Mouse (Mus musculus) MEL (cell line): Measurements from ENCODE around the gene Zmiz1. TPM values are rescaled to one million over a fixed set of nuclear protein-coding genes. Genes with fewer than 3 reads are reported as not detected.

Experiments used
- DNase-seq: peaks from one replicate; pipeline ENCODE4 v3.0.0; 2011; ENCODE audit warnings: low read depth, low spot score
- H3K27ac ChIP-seq: 2 replicates; pipeline ENCODE4 v1.5.1; 2012; ENCODE audit warnings: low read depth, mild to moderate bottlenecking, control low read depth, low read length, moderate library complexity; ENCODE audit not compliant: control insufficient read depth
- H3K27me3 ChIP-seq, 2 experiments: fragments of 150-350 bp in 1 of 2; sonication (generic) in 1 of 2; 2 replicates each; pipeline ENCODE4 v1.6.1; 2012; ENCODE audit warnings: low read length in 2 of 2, mild to moderate bottlenecking in 2 of 2, improper control_type of control experiment in 1 of 2, moderate library complexity in 1 of 2; ENCODE audit not compliant: insufficient read depth in 2 of 2, control insufficient read depth in 1 of 2
- H3K36me3 ChIP-seq, 2 experiments: 2 replicates each; pipeline ENCODE4 v1.6.1; 2012 to 2014; ENCODE audit warnings: low read length in 2 of 2, improper control_type of control experiment in 1 of 2, inconsistent platforms in 1 of 2, mild to moderate bottlenecking in 1 of 2; ENCODE audit not compliant: insufficient read depth in 2 of 2, control insufficient read depth in 1 of 2
- H3K4me1 ChIP-seq, 2 experiments: fragments of 150-350 bp in 1 of 2; sonication (generic) in 1 of 2; 2 replicates each; pipeline ENCODE4 v1.6.1; 2012; ENCODE audit warnings: low read length in 2 of 2, improper control_type of control experiment in 1 of 2, mild to moderate bottlenecking in 1 of 2; ENCODE audit not compliant: insufficient read depth in 2 of 2, control insufficient read depth in 1 of 2
- H3K4me3 ChIP-seq, 2 experiments: fragments of 150-350 bp in 1 of 2; sonication (generic) in 1 of 2; 2 replicates each; pipeline ENCODE4 v1.5.1; 2012; ENCODE audit warnings: low read depth in 2 of 2, low read length in 2 of 2, mild to moderate bottlenecking in 2 of 2, moderate library complexity in 2 of 2, control low read depth in 1 of 2, improper control_type of control experiment in 1 of 2; ENCODE audit not compliant: control insufficient read depth in 1 of 2, insufficient read depth in 1 of 2
- H3K79me2 ChIP-seq: 2 replicates; pipeline ENCODE4 v1.6.1; 2012; ENCODE audit warnings: mild to moderate bottlenecking, low read length, moderate library complexity; ENCODE audit not compliant: control insufficient read depth, poor library complexity, insufficient read depth
- H3K9ac ChIP-seq: 2 replicates; pipeline ENCODE4 v1.6.1; 2012; ENCODE audit warnings: low read depth, mild to moderate bottlenecking, control low read depth, low read length, moderate library complexity; ENCODE audit not compliant: control insufficient read depth, poor library complexity, severe bottlenecking
- H3K9me3 ChIP-seq: fragments of 150-350 bp; sonication (generic); replicated peaks from 2 replicates; pipeline ENCODE4 v1.6.1; 2012; ENCODE audit warnings: mild to moderate bottlenecking, low read length, improper control_type of control experiment, moderate library complexity; ENCODE audit not compliant: insufficient read depth
- CHD1 ChIP-seq: IDR thresholded peaks from 2 replicates; pipeline ENCODE4 v1.6.1; 2012; ENCODE audit warnings: low read depth, mild to moderate bottlenecking, inconsistent platforms, low read length, improper control_type of control experiment
- EP300 ChIP-seq, 2 experiments: IDR thresholded peaks; 2 replicates each; pipeline ENCODE4 v1.6.1; 2011; ENCODE audit warnings: improper control_type of control experiment in 2 of 2, low read length in 2 of 2, low read depth in 1 of 2, mild to moderate bottlenecking in 1 of 2
- ETS1 ChIP-seq: IDR thresholded peaks from 2 replicates; pipeline ENCODE4 v1.6.1; 2012; ENCODE audit warnings: low read depth, mild to moderate bottlenecking, inconsistent platforms, low read length, improper control_type of control experiment, moderate library complexity
- HCFC1 ChIP-seq: IDR thresholded peaks from 2 replicates; pipeline ENCODE4 v1.6.1; 2012; ENCODE audit warnings: low read depth, mild to moderate bottlenecking, inconsistent platforms, low read length, improper control_type of control experiment, moderate library complexity
- KAT2A ChIP-seq: conservative IDR thresholded peaks from 2 replicates; pipeline ENCODE4 v1.6.1; 2012; ENCODE audit warnings: low read depth, low read length, improper control_type of control experiment, inconsistent platforms
- MAFK ChIP-seq: IDR thresholded peaks from 2 replicates; pipeline ENCODE4 v1.6.1; 2011; ENCODE audit warnings: low read depth, mild to moderate bottlenecking, low read length, improper control_type of control experiment, borderline replicate concordance
- MAX ChIP-seq: IDR thresholded peaks from 2 replicates; pipeline ENCODE4 v1.6.1; 2011; ENCODE audit warnings: low read length, improper control_type of control experiment
- MEF2A ChIP-seq: IDR thresholded peaks from 2 replicates; pipeline ENCODE4 v1.6.1; 2014; ENCODE audit warnings: low read depth, mild to moderate bottlenecking, inconsistent platforms, low read length, improper control_type of control experiment; ENCODE audit not compliant: poor library complexity, insufficient replicate concordance, severe bottlenecking; ENCODE audit errors: extremely low read depth
- NRF1 ChIP-seq: IDR thresholded peaks from 2 replicates; pipeline ENCODE4 v1.6.1; 2014; ENCODE audit warnings: low read depth, mild to moderate bottlenecking, inconsistent platforms, low read length, improper control_type of control experiment, moderate library complexity; ENCODE audit not compliant: poor library complexity, insufficient read depth, severe bottlenecking
- POLR2A ChIP-seq, 2 experiments: IDR thresholded peaks; 2 replicates each; pipeline ENCODE4 v1.6.1; 2011 to 2012; ENCODE audit warnings: low read length in 2 of 2, mild to moderate bottlenecking in 2 of 2, control low read depth in 1 of 2, improper control_type of control experiment in 1 of 2, low read depth in 1 of 2, moderate library complexity in 1 of 2; ENCODE audit not compliant: control insufficient read depth in 1 of 2, insufficient read depth in 1 of 2, poor library complexity in 1 of 2
- RAD21 ChIP-seq: IDR thresholded peaks from 2 replicates; pipeline ENCODE4 v1.6.1; 2011; ENCODE audit warnings: mild to moderate bottlenecking, low read depth, low read length, improper control_type of control experiment
- RCOR1 ChIP-seq: IDR thresholded peaks from 2 replicates; pipeline ENCODE4 v1.6.1; 2012; ENCODE audit warnings: low read depth, mild to moderate bottlenecking, inconsistent platforms, low read length, improper control_type of control experiment
- SIN3A ChIP-seq: IDR thresholded peaks from 2 replicates; pipeline ENCODE4 v1.6.1; 2012; ENCODE audit warnings: low read length, improper control_type of control experiment, inconsistent platforms
- TCF12 ChIP-seq: IDR thresholded peaks from 2 replicates; pipeline ENCODE4 v1.6.1; 2014; ENCODE audit warnings: low read depth, mild to moderate bottlenecking, inconsistent platforms, low read length, improper control_type of control experiment, moderate library complexity
- UBTF ChIP-seq: IDR thresholded peaks from 2 replicates; pipeline ENCODE4 v1.6.1; 2012; ENCODE audit warnings: low read depth, mild to moderate bottlenecking, inconsistent platforms, low read length, improper control_type of control experiment, moderate library complexity, borderline replicate concordance; ENCODE audit not compliant: insufficient read depth
- USF1 ChIP-seq: IDR thresholded peaks from 2 replicates; pipeline ENCODE4 v1.6.1; 2014; ENCODE audit warnings: low read depth, mild to moderate bottlenecking, inconsistent platforms, low read length, improper control_type of control experiment, moderate library complexity
- ZC3H11A ChIP-seq: IDR thresholded peaks from 2 replicates; pipeline ENCODE4 v1.6.1; 2012; ENCODE audit warnings: low read depth, mild to moderate bottlenecking, inconsistent platforms, low read length, improper control_type of control experiment
- ZKSCAN1 ChIP-seq: IDR thresholded peaks from 2 replicates; pipeline ENCODE4 v1.6.1; 2012; ENCODE audit warnings: low read depth, mild to moderate bottlenecking, inconsistent platforms, low read length, improper control_type of control experiment, moderate library complexity
- ZMIZ1 ChIP-seq: IDR thresholded peaks from 2 replicates; pipeline ENCODE4 v1.6.1; 2012; ENCODE audit warnings: low read depth, mild to moderate bottlenecking, inconsistent platforms, low read length, improper control_type of control experiment, moderate library complexity
- ZNF384 ChIP-seq: IDR thresholded peaks from 2 replicates; pipeline ENCODE4 v1.6.1; 2012; ENCODE audit warnings: low read depth, mild to moderate bottlenecking, inconsistent platforms, low read length, improper control_type of control experiment
- polyA plus RNA-seq, 2 experiments: library from polyadenylated mRNA; stranded (reverse) in 1 of 2; unstranded in 1 of 2; fragments of >175 nt in 1 of 2; fragments of >200 nt in 1 of 2; gene quantifications; 2 replicates each; pipeline versions ENCODE4 v1.2.1 to v1.2.4; 2012; ENCODE audit warnings: low replicate concordance in 2 of 2, low read depth in 1 of 2; ENCODE audit not compliant: insufficient read length in 2 of 2, insufficient read depth in 1 of 2, missing spikeins in 1 of 2
- total RNA-seq: library from RNA; depleted of rRNA; stranded (reverse); fragments of 300-350 nt; gene quantifications from 2 replicates; pipeline ENCODE4 v1.2.3, GENCODE M21; 2012

The Zmiz1 gene
- total and polyA plus RNA-seq, 3 experiments, result 2.7 to 19.9 TPM; not detected in 1

GRCm38 (mm10) chr14:25523230-25524110 lies 64.5 kb downstream of the Zmiz1 start:
- peak overlapping the region; percentile 17; the same call in 1 of the 2 replicates for H3K9ac ChIP-seq
- H3K79me2 ChIP-seq, result no peaks in the 10 kb centered on the region
- H3K4me3 ChIP-seq, result no peak overlapping the region
- peaks cover 0 to 24% of the 10 kb centered on the region in 2 experiments; a peak in 2 of 4 replicates for H3K36me3 ChIP-seq
- no peaks in the 10 kb centered on the region for H3K9me3 ChIP-seq
- peaks cover 10 to 44% of the 10 kb centered on the region in 2 experiments for H3K4me1 ChIP-seq
- H3K27ac ChIP-seq, result peak overlapping the region; percentile 77
- TF ChIP-seq KAT2A (no peak), ZC3H11A (no peak), ZMIZ1 (no peak), MAFK (no peak), ETS1 (no peak), RAD21 (no peak), RCOR1 (no peak), SIN3A (no peak), ZKSCAN1 (no peak), HCFC1 (no peak), POLR2A (IDR thresholded peaks at IDR 0.05; ENCODE audit: control insufficient read depth in 1 of 2, insufficient read depth in 1 of 2, low read depth in 1 of 2, low read length in 2 of 2, poor library complexity in 1 of 2) (no peak), TCF12 (no peak), MAX (no peak), UBTF (no peak), ZNF384 (no peak), NRF1 (no peak), MEF2A (no peak), CHD1 (no peak), USF1 (no peak)
- DNase-seq, result no peak
- no peaks in the 10 kb centered on the region for H3K27me3 ChIP-seq

- no peak for TF ChIP-seq EP300 (IDR thresholded peaks at IDR 0.05; ENCODE audit: low read depth in 1 of 2, low read length in 2 of 2)
- no peak for TF ChIP-seq USF1
- H3K9me3 ChIP-seq, result no peaks in the 10 kb centered on the region
- H3K27me3 ChIP-seq, result no peaks in the 10 kb centered on the region
- no peak overlapping the region for H3K9ac ChIP-seq
- peaks cover 0 to 24% of the 10 kb centered on the region in 2 experiments; a peak in 3 of 4 replicates for H3K36me3 ChIP-seq
- peaks cover 10 to 44% of the 10 kb centered on the region in 2 experiments for H3K4me1 ChIP-seq
- DNase-seq, result no peak
- no peaks in the 10 kb centered on the region for H3K79me2 ChIP-seq
- no peak overlapping the region for H3K27ac ChIP-seq
- no peak overlapping the region for H3K4me3 ChIP-seq
Observed at GRCm38 (mm10) chr14:25524111-25524495, 65.1 kb downstream of the Zmiz1 start.
